Mouse (Mus musculus) fibroblast of lung, adult 2 months (primary cell): ENCODE measurements around the gene Nepn.

ENCODE experiments used
- DNase-seq: peaks from one replicate; pipeline ENCODE4 v3.0.0-alpha.2; 2011; ENCODE audit warnings: low read depth

Gene Nepn

GRCm38 (mm10) chr10:52405160-52405559 is 16.4 kb downstream of the Nepn start:
- DNase-seq, result no peak

GRCm38 (mm10) chr10:52407526-52407925 is 18.8 kb downstream of the Nepn start:
- DNase-seq, result no peak

- DNase-seq, result no peak
Measured at GRCm38 (mm10) chr10:52415020-52415419, 26.2 kb downstream of the Nepn start.

- DNase-seq, result no peak
Measured at GRCm38 (mm10) chr10:52416458-52416857, 27.7 kb downstream of the Nepn start.

- DNase-seq, result peak; percentile 88
Measured at GRCm38 (mm10) chr10:52417299-52417997, 28.7 kb downstream of the Nepn start, which contains the start of gene Nus1. Gene Nus1, plus strand, starts transcription at chr10:52417547.

- no peak for DNase-seq
Measured at GRCm38 (mm10) chr10:52417998-52418860, 29.5 kb downstream of the Nepn start.

GRCm38 (mm10) chr10:52418931-52419330 is 30.2 kb downstream of the Nepn start:
- no peak for DNase-seq

DNA sequence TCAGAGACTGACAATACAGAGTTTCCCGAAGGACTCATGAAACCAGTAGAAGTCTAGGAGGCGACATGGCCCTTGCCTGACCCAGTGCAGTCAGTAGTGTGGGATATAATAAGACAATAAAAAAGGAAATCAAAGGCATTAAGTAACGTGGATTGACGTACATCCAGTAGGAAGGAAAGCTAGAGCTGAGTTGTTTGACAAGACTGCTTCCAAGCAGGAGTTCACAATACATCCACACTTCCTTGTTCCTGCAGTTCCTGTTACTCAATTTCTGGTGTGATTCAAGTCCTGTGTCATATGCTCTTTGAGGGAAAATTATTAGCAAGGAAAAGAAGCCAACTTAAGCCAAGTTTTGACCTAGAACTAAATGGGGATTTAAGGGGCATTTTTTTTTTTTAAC is 30.6 kb downstream of the Nepn start:
- DNase-seq, result no peak

- DNase-seq, result no peak
Measured at GRCm38 (mm10) chr10:52420526-52420925, 31.8 kb downstream of the Nepn start.

DNA sequence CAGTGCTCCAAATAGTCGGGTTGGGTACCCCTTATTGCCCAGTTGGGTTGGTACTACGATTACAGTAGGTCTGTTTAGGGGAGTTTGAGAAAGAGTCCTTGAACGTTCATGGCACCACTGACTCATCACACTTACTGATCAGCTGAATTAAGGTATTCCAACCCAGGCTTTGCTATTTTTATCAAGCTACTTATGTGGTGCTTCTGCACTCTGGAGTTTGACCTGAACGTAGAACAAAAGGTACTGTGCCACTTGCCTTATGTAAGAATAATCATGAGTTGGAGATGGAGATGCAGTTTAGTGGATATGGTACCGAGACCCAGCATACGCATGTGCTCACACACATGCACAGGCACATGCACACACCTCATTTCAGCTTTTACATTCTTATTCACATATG is 32.9 kb downstream of the Nepn start:
- DNase-seq, result no peak

DNA sequence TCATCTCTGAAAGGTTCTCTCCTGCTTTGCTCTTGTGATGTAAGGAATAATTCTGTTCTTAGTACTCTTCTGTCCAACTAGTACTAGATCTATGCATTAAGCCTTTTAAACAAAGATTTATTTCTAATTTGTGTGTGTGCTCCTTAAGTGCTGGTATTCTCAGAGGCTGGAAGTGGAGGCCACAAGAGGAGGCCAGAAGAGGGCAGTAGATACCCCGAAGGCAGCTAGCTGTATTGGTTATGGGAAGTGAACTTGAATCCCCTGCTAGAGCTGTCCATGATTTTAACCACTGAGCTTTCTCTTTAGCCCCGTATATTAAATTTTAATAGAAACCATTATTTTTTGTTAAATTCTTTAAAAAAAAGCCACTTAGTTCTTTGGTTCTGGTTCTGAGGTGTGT is 34.3 kb downstream of the Nepn start:
- no peak for DNase-seq

DNA sequence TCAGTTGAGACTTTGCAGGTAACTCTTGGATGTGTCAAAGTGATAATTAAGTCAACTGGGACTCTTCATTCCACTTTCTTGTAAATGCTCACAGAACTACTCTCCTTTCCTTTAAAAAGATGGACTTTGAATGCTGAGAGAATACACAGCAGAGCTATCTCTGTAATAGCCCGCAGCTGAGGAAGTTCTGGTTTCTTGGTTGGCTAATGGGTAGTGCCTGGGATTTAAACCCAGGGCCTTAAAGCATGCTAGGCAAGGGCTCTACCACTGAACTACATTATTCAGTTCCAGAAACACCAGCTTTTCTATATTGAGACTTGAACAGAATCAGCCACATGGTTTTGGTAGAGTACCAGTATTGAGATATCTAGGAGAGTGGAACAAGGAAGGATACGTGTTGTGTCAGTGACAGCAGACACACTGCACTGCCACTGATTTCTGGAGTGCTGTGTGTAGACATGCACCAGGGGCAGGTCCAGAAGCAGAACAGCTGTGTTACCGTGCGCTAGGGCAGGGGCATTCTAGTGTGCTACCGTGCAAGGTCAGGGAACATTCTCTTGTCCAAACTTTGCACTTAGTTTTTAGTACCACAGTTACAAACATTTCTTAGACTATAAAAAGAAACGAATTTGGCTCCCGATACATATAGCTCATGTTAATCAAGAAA is 37.7 kb downstream of the Nepn start:
- DNase-seq, result no peak

DNA sequence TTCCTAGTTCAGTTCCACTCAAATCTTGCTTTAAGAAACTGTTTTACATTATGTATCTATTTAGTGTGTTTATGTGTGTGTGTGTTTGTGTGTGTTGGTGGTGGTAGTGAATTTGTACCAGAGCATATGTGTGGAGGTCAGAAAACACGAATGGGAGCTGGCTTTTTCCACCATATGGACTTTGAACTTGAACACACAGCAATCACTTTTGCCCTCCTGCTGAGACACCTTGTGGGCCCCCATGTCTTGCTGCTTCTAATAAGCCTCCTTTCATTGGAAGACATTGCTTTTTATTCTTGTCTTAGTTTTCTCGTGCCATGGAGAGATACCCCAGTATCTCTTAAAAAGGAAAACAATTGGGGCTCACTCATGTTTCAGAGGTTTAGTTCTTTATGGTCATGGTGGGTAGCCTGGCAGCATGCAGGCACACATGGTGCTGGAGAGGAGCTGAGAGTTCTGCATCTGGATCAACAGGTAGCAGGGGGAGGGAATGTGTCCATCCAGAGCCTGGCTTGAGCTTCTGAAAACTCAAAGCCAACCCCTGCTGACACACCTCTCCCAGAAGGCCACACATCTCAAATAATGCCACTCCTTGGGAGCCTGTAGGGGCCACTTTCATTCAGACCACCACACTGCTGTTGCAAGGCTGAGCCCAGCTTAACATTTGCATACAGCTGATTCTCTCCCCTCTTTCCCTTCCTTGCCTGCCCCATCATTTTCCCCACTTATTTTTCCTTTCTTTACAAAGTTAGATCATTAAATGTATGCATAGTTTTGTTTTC is 39.1 kb downstream of the Nepn start:
- no peak for DNase-seq

DNA sequence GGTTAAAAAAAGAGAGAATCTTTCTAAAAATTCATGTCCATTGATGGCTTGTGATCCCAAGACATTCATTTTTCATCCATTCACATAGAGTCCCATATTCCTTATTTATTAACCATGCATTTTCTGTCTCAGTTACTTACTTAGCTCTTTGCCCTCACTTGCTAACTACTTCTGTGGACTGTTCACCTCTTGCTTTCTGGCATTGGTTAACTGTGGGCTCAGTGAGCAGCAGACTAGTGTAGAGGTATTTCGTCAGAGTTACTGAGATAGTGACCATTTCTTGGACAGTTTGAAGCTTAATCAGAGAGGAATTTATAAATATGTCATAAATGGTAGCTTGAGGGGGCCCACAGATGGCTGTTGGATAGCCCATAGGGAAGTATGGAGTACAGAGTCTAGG is 42.2 kb downstream of the Nepn start:
- no peak for DNase-seq

DNA sequence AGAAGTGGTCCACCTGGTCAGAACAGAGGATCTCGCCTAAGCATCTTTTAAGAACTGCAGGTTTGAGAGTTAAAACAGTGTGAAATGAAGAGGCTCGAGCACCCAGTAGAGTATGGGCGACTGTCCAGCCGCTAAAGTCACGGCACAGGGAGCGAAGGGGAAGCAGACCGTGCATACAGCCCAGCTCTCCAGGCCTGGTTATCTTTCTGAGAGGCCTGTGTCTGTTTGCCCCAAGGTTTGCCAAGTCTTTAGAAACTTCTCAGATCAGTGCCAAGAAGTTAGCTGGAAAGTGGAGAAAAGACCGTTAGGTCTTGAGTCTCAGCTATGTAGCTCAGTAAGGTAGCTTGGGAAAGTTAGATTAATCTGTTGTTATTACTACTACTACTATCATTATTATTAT is 46.1 kb downstream of the Nepn start:
- no peak for DNase-seq
